Mouse (Mus musculus) monocyte, adult 2 months (primary cell): ENCODE data around the gene Tmem126a.
A peak's percentile ranks its signal among the peaks of the same experiment; 100 is the strongest.

Source experiments
- DNase-seq, 2 experiments: peaks; one replicate each; pipeline ENCODE4 v3.0.0; 2022; ENCODE audit warnings: low spot score in 2 of 2, low read depth in 1 of 2

Tmem126a gene

DNA sequence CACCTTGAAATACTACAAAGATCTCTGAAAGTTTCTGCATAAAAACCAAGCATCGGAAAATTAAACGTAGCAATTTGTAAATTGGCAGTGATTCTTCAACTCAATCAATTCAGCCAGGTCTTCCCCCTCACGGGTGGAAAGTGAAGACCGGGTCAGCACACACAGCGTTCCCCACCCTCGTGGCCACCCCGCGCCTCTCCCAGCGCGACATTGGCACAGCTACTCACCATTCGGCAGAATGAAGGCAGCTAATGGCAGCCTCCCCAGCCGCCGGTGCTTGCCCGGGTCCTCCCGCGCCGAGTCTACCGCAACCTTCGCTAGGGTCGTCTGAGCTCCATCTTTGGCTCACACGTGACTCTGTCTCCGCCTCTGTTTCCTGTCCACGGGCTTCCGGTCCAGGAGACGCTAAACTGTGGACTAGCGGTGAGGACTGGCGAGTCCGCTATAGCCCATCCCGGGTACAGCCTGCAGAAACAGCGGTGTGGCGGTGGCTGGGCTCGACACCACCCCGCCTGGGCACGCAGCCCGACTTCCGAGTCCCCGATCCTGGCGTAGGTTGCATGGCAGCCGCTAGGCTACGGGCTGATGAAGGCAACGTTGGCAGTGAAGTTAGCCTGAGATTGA lies at the start of gene Tmem126a:
Gene Tmem126a, minus strand, starts transcription at position 385 of the 624 bp plus-strand sequence.
- peak in 1 of 2 experiments; percentile 64 for DNase-seq

DNA sequence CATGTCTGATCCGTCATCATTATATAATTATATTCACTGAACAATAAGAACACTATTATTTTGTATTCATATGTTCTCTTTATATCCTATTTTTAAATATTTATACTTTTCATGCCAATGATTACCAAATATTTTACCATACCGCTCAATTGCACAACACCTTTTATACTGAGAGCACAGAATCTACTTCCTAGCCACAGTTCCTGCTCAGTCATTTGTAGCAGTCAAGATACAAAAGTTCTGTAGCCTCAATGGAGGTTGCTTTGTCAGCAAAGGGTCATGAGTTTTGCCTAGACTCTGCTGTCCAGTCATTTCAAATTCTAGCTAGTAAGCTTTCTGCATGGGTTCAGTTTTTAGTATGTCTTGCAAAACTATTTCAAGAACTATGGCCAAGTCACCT lies 25.6 kb upstream of the Tmem126a start:
- DNase-seq: no peak

DNA sequence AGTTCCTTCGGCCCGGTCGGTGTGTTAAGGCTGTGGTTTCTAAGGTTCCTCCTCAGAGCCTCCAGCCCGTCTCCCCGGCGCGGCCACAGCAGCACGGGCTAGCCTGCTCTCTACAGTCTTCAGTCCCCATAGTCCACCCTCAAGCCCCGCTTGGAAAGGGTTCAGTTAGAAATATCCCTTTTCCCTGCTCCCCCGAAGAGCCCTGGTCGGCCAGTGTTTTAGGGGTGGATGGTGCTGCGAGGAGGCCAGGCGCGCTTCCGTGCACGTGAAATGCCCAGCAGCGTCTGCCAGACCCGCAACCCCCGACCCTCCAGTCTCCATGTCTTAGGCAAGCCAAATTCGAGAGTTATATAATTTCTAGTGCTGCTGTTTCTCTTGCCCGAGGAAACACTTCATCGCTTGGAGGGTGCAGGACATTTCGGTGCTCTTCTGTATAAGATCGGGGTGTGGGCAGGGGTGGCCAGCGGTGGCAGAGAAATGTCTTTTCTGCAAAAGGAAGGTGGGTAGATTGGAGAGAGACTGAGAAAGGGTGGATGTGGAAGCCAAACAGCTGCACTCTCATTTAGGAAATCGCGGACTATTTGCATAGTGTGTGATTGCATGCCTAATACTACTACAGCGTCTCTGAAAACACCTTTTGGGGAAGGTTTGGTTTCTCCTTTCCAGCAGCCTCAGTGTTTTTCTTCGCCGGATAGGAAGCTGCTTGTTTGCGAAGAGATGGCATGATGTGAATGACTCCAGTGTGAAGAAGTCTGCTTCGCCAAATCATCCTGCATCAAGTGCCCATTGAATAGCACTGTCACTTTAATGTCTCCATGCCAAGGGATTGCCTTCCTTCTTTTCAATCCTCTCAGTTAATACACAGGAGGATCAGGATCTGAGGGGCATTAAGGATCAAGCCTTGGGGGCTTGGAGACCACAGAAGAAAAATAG lies 19.6 kb upstream of the Tmem126a start, which contains the start of gene Dlg2:
Gene Dlg2, plus strand, starts transcription at position 360 of the 933 bp plus-strand sequence.
- no peak for DNase-seq

DNA sequence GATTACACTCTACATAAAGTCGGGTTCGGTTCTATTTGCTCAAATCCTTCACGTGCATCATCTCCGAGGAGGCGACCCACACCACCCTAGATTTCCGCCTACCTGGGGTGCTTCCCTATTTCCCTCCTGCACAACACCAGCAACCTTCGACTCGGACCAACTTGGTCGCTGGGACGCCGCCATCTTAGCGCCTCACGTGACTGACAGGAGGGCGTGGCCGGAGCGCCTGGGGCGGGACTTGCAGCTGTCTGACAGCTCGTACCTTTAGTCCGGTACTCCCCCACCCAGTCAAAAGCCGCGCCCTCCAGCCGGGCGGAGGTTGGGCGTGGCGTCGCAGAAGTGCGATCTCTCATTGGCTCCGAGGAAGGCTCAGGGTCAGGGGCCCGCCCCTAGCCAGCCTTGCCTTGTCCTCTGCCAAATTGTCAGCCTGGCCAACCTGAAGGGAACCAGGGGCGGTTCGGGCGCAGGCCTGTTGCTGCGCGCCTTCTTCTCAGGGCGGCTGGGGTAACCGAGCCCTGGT lies 18.8 kb upstream of the Tmem126a start, which contains the start of gene Tmem126b:
Gene Tmem126b, minus strand, starts transcription at position 209 of the 520 bp plus-strand sequence.
- peak; percentile 97 to 98 for DNase-seq

DNA sequence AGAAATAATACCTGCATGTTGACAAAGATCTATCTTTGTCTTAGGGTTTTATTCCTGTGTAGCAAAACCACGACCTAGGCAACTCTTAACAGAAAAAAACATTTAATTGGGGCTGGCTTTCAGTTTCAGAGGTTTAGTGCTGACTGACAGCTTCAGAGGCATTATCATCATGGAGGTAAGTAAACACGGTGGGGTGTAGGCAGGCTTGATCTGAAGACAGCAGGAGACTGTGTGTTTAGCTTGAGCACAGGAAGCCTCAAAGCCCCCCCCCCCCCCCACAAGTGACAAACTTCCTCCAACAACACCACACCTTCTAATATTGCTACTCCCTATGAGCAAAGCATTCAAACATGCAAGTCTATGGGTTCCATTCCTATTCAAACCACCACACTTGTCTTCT lies 16.5 kb upstream of the Tmem126a start:
- no peak for DNase-seq

DNA sequence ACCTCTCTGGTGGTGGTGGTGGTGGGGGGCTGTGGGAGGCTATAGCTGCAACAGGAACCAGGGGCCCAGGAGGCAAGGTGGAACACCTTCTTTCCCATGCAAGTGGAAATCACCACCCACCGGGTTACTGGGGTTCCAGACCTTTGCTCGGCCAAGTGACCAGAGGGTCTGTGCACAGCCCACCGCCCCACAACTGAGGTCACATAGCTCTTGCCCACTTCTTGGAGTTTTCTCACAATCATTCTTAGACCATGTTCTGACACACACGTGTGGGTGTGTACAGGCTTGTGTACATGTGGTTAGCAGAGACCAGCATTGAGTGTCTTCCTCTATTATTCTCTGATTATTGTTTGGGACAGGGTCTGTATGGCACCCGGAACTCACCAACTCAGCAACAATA lies 4.4 kb upstream of the Tmem126a start:
- DNase-seq: no peak

DNA sequence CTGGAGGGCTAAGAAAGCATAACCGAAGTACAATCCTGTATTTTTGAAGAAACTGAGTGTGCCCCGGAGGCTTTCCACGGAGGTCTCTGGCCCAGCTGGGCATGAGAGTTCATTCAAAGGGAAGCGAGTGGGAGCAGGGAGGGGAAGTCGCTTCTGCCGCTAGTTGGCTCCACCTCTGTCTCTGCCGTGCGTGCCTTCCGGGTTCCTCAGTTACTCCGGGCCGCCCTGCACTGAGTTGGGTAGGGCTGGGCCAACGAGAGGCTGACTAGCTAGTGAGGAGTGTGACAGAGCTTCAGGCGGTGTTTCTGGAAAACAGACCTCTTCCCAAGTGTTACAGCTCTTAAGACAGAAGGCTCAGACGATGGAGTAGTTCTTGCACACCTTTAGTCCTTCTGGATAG lies 3.9 kb upstream of the Tmem126a start:
- peak in 1 of 2 experiments; percentile 49 for DNase-seq

DNA sequence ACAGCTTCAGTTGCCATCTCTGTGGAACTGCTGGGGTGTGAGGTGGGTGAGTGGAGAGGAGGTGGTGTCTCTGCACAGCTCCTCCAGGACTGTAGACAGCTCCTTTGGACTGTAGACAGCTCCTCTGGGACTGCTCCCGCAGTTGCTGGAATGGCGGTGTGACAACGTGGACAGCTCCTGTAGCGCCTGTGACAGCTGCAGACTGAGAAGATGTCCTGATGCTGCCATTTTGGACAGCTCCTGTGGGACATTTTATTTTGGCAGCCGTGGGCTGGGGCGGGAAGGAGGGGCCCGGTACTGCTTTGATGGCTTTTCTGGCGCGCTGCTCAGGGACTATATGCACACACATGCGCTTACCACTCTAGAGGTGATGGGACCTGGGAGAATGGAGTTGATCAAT lies 3.3 kb upstream of the Tmem126a start:
- no peak for DNase-seq

DNA sequence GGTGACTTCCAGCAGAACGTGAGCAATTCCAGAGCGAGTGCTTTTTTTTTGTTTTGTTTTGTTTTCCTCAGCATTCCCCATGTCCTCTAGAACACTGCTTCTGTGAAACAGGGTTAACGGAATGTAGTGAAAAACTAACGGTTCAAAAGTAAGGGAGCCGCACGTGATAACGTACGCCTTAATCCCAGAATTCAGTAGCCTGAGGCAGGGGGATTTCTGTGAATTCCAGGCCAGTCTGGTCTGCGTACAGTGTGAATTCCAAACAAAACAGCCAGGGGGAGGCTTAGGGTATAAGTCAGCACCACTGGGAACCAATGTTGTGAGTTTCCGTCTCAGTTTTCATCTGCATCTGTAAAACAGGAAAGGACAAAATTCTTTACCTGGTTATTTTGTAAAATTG lies 488 bp upstream of the Tmem126a start:
- DNase-seq: no peak

DNA sequence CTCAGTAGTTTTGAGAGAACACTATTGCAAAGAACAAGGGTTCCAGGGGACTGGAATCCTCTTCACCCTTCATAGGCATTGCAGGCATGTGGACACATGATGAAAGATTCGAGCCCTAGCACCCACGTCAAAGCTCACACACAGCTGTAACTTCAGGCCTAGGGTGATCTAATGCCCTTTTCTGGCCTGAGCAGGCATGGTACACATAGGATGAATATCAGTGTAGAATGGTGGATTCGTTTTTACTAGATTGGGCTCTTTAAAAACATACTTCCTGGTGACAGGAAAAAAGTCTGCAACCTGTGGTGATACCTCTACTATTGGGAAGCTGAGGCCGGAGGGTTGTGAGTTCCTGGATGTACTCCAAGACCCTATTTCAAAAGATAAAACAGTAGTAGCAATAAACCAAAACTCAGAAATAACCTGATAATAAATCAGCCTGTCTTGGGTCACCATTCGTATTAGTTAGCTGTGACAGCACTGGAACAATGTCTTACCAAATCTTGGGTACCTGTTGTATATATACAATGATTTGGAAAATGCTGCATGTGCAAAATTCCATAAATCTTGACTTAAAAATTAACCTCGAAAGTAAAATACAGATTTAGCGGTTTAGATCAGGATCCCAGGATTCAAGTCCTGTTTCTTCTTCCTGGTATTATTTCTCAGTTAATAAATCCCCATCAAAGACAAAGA lies 732 bp downstream of the Tmem126a start:
- DNase-seq: no peak

DNA sequence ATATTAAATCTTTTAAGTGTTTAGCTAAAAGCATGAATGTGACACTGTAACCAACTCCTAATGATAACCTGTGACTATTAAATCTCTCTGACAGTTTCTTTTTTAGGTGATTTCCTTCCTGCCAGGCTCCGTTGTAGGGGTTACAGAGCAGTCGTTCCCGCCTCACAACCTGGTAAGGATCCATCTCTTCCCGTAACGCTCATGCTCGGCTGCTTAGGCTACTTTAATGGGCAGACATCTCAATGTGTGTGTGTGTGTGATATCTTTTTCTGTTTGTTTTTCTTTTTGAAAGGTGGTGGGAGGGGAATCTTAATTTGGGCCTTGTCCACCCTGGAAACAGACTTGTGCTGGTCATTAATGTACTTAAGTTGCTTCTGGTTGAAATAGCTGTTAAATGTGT lies 12.8 kb downstream of the Tmem126a start:
- no peak for DNase-seq

DNA sequence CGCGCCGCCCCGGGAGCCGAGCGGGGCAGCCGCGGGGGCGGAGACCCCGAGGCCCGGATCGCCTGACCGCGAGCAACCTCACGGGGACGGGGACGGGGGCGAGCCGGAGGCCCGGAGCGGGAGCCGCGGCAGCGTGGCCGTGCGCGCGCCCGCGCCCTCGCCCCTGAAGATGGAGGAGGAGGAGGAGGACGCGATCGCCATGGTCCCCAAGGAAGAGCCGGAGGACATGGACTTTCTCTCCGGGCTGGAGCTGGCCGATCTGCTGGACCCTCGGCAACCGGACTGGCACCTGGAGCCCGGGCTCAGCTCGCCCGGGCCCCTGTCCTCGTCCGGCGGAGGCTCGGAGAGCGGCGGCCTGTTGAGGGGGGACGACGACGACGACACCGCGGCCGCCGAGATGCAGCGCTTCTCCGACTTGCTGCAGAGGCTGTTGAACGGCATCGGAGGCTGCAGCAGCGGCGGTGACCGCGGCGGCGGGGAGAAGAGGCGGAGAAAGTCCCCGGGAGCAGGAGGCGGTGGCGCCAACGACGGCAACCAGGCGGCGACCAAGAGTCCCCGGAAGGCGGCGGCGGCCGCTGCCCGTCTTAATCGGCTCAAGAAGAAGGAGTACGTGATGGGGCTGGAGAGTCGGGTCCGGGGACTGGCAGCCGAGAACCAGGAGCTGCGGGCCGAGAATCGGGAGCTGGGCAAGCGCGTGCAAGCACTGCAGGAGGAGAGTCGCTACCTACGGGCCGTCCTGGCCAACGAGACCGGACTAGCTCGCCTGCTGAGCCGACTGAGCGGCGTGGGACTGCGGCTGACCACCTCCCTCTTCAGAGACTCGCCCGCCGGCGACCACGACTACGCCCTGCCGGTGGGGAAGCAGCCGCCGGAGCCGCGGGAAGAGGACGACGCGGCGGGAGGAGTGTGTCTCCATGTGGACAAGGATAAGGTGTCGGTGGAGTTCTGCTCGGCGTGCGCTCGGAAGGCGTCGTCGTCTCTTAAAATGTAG lies 13.6 kb downstream of the Tmem126a start:
- DNase-seq: peak; percentile 18 to 53

DNA sequence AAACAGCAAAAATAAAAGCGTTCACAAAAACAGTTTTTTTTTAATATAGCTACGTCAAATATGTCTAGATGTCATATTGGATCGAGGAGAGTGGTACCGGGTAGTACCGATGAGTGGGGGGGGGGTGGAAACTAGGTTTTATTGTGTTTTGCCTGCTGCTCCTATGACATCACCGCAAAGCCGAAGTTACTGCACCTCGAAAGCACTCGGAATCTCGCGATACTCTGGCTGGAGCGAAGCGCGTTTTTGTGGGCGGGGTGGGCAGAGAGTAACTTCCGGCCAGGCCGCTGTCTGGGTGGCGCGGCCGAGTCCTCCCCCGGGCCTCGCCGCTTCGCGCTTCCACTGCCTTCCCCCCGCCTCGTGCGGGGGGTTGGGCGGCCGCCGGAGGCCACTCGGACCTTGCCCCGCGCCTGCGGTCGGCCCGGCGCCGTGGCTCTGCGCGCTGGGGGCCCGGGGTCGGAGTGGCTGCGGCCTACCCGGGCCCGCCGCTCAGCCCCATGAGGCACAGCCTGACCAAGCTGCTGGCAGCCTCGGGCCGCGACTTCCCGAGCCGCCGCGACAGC lies 14.4 kb downstream of the Tmem126a start, which contains the start of gene Crebzf:
Gene Crebzf, plus strand, starts transcription at position 212 of the 563 bp plus-strand sequence.
- DNase-seq: peak; percentile 79 to 91

DNA sequence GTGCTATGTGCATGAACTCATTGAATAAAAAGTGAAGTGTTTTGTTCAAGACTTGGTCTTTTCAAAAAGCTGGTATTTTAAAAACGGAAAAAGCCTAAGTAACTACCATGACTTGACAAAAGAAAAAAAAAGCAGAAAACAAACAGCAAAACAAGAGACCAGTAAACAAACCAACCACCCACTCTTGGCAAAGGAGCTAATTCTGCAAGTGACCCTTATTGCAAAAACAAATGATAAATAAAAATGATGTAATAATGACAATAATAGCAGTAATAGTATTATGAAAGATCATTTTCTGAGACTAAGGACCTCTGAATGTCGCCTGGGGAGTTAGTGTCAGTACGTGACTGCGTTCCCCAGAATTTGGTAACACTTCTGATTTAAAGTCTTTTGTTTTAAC lies 15.0 kb downstream of the Tmem126a start:
- no peak for DNase-seq

DNA sequence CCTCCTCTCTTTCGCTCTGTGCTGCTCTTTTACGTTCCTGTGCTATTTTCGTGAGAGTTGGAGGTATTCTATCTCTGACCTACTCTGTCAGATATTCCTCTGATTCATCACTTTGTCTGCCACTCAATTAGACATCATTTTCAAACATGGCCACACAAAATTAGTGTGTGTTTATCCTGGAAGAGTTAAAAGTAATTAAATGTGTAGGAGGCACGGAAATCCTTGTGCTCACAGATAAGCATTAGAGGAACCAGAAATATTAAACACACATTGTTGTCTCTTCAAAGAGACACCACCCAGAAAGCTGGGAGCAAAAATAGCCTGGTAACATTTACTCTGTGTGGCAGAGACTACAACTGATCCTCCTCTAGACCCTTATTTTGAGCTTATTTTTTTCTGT lies 17.0 kb downstream of the Tmem126a start:
- DNase-seq: no peak

DNA sequence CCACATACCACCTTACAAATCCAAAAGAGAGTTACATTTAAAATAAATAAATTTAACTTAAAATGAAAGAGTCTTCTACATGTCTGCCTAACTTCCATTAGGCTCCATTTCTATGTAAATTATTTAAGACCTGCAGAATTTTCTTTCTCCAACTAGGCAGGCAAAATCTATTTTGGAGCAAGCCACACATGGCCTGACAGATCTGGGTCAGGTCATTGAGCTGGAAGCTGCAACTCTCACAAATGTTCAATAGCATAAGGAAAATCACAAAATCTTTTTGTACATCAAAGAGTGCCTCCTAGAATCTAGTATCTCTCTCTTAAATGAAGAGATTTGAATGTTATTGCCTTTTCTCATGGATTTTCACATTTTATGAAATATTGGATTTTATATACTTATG lies 24.8 kb downstream of the Tmem126a start:
- no peak for DNase-seq

DNA sequence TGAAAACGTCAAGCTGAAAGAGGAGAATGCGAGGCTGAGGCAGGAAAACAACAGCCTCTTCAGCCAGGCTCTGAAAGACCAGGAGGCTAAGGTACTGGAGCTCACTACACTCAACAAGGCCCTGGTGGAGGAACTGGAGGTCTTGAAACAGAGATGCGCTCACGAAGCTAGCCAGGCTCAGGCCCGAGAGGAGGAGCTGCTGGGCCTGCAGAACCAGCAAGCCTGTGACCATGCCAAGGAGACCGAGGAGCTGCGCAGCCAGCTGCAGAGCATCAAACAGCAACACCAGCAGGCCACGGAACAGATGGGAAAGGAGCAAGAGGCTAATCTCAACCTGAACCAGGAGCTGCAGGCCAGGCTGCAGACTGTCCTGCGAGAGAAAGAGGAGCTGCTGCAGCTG lies 30.0 kb downstream of the Tmem126a start:
- DNase-seq: no peak

DNA sequence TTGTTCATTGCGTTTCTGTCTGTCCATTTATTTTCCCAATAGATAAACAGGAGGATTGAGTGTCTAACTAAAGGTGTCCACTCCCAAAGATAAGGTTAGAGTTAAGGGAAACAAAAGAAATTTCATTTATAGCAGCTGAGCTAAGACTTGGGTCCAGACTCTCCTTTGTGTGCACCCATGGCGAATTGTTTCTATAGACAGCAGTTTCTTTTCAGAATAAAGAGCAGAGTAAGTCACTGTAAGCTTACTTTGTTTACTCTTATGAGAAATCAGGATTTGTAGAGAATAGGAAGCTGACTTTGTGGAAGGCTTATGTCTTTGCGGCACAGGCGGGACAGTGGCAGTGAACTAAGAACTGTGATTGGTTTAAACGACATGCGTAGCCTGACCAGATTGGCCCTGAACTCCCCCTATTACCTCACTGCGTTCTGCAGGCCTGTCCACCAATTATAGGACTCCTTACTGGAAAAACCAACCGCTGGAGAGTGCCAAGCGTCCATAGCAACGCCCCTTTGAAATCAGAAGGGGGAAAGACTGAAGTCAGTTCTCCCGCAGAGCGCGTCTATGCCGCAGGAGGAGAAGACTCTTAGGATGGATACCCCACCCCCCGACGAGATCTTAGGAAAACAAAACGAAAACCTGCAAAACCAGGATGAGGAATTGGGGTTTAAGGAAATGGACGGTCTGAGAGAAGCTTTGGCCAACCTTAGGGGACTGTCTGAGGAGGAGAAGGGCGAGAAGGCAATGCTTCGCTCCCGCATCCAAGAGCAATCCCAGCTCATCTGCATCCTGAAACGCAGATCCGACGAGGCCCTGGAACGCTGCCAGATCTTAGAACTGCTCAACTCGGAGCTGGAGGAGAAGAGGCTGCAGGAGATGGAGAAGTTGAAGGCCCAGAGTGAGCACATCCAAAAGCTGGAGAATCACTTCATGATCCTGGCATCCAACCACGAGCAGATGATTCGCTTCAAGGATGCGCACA lies 30.7 kb downstream of the Tmem126a start, which contains the start of gene Ccdc89:
Gene Ccdc89, plus strand, starts transcription at position 558 of the 982 bp plus-strand sequence.
- DNase-seq: peak in 1 of 2 experiments; percentile 6
